Mouse (Mus musculus) left cerebral cortex, adult 9 months (tissue): ENCODE measurements around the gene Lhfpl3.

Experiments used
- DNase-seq, 2 experiments: peaks; one replicate each; pipeline ENCODE4 v3.0.0; 2022; ENCODE audit warnings: low spot score in 2 of 2

Lhfpl3 gene

GRCm38 (mm10) chr5:22926171-22926570, 180.3 kb downstream of the Lhfpl3 start:
- no peak for DNase-seq

- no peak for DNase-seq
Measured at GRCm38 (mm10) chr5:22928746-22929145, 182.9 kb downstream of the Lhfpl3 start.

GRCm38 (mm10) chr5:22943306-22943705, 197.4 kb downstream of the Lhfpl3 start:
- no peak for DNase-seq

GRCm38 (mm10) chr5:22963300-22963699, 217.4 kb downstream of the Lhfpl3 start:
- DNase-seq, result no peak

DNA sequence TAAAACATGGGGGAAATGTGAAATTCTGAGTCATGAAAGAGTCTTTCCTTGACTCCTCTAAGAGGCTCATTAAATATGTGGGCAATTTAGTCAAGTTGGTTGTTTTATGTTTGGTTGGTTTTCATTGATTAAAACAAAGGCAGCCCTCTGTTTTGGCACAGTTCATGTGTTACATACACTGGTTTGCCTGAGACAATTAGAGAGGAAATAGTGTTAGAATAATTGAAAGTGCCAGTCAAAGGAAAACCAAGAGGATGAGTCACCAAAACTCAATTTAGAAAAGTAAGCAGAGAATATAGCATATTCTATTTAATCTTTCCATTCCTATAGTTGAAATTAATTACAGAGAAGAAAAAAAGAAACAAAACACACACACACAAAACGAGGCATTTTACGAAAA, 240.9 kb downstream of the Lhfpl3 start:
- DNase-seq, result no peak

GRCm38 (mm10) chr5:22999811-23000210, 254.0 kb downstream of the Lhfpl3 start:
- DNase-seq, result no peak

DNA sequence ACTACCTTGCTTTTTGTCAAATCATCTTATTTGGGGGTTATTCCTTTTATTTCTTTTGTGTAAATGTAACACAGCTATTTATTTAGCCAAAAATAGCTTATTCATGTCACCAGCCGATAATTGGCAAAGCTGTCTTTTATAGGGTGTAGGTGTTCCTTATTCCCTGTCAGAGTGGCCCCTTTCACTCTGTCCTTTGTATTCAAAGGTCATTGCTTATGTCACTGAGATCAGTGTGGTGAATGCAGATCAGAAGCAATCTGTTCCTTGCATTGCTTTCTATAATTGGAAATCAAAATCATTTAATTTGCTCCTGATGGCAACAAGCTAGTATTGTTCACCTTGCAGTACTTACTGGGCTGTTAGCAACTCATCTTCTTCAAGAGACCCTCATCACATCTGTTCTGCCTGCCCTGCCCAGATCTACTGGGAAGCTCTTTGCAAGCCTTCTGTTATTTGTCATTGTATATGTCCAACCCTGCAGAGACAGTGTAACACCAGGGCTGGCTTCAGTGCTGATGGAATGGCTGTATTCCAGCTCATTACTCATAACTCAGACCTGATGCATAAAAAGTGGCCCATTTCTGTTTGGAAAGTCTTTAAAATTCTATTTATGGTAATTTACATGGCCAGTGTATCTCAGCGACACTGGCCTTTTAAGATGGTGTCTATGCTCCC, 257.4 kb downstream of the Lhfpl3 start:
- no peak for DNase-seq

GRCm38 (mm10) chr5:23006207-23006606, 260.3 kb downstream of the Lhfpl3 start:
- DNase-seq, result no peak

- DNase-seq, result no peak
Measured at GRCm38 (mm10) chr5:23010460-23010859, 264.6 kb downstream of the Lhfpl3 start.

DNA sequence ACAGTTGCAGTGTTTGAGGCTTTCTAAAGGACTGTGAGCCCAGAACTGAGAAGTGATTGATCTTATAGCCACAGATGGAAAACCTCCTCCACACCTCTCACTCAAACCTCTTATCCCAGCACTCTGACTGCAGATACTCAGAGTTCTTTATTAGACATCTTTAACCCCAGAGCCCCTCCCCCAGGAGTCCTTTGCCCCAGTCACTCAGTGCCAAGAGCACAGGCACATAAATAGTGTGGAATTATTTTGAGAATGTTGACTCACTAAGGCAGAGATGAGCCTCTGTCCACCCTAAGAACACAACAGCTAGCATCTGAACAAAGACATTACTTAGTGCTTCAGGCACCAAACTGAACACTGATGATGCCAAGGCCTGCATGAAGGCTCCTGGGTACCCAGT, 268.1 kb downstream of the Lhfpl3 start:
- DNase-seq, result no peak

GRCm38 (mm10) chr5:23015587-23016335, 269.9 kb downstream of the Lhfpl3 start:
- no peak for DNase-seq

DNA sequence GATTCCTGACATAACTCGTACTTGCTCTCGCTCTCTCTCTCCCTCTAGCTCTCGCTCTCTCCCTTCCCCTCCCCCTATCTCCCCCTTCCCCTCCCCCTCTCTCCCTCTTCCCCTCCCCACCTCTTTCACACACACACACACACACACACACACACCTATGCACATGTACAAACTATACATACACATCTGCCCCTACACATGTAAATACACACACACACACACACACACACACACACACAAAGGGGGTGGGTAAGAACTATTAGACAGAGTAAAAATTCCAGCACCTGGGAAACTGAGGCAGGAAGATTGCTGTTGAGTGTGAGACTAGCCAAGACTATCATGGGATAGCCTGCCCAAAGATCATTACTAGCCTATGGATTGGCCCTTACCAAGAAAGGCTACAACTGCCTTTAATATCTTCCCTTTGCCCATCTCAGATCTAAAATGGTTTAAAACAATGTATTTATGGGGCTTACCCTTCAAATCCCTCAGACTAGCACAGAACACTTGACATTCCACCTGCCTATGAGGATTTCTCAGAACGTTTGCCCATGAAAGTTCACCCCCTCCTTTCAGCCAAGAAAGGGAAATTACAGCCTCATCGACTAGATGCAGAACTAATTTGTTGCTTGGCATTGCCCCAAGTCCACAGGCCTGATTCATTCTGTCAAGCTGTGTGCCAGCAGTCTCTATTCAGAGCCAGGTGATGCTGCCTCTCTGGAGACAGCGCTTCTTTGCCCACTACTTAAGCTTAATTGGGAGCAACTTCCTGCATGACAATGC, 289.3 kb downstream of the Lhfpl3 start:
- peak in 1 of 2 experiments; percentile 19 for DNase-seq

DNA sequence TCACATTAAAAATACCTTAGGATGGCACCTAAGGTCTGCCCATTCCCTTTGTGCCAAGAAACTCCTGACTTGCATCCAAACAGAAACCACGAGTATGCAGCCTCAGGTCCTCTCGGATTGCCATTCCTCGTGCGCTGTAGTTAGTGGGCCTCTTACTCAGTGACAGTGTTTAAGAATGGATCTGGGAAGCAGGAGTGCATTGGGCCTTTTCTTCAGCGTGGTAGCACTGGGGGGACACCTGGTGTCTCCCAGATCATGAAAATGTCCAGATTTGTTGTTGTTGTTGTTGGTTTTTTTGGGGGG, 289.8 kb downstream of the Lhfpl3 start:
- no peak for DNase-seq

GRCm38 (mm10) chr5:23040429-23040828, 294.6 kb downstream of the Lhfpl3 start:
- no peak for DNase-seq

- no peak for DNase-seq
Measured at GRCm38 (mm10) chr5:23042862-23043261, 297.0 kb downstream of the Lhfpl3 start.

- DNase-seq, result no peak
Measured at GRCm38 (mm10) chr5:23049083-23049663, 303.3 kb downstream of the Lhfpl3 start.

- DNase-seq, result no peak
Measured at GRCm38 (mm10) chr5:23051458-23051857, 305.6 kb downstream of the Lhfpl3 start.

GRCm38 (mm10) chr5:23094894-23095293, 349.0 kb downstream of the Lhfpl3 start:
- no peak for DNase-seq

DNA sequence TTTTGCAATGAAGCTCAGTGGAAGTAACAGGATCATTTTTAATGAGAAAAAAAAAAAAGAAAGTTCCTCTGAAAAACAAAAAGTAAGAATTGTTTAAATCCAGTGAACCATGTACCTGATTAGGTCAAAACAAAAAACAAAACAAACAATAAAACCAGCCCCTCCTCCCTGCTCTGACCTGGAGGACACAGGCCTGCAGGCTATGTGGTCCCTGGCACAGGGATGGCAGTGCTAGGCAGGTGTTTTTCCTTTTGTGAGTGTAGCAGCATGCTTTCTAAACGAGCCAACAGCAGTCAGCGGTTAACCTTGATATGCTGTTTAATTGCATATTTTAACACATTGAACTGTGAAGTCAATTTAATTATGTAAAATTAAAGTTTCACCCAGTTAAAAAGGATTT, 360.7 kb downstream of the Lhfpl3 start:
- no peak for DNase-seq

DNA sequence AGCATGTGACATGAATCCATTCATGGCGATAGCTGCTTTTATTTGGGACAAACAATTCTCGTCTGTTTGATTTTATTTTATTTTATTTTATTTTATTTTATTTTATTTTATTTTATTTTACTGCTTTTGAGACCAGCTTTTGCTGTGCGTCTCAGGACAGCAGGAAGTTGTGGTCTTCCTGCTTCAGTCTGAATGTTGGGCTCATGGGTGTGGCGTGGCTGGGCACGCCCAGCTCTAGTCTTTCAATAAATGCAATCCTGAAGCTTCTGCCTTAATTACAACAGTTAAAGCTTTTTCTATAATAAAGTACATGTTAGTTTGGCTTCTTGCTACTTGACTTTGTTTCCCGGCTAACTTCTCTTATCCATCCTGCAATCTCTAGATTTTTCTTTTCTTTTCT, 365.4 kb downstream of the Lhfpl3 start:
- DNase-seq, result no peak

DNA sequence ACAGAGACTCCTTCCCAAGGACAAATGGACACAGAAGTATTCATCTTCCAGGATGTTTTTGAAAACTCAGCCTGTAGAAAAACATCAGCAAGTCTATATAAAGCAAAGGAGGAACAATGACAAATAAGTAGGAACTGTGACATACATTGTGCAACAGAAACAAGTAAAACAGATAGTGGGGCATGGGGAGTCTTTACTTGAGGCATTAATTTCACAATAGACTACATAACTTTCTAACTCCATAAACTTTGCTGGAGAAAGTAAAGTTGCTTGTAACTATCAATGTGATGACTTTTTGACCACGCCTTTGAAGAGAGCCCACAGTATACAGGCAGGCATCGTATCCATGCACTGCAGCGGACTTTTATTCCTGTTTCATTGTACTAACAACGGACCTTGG, 368.4 kb downstream of the Lhfpl3 start:
- no peak for DNase-seq

DNA sequence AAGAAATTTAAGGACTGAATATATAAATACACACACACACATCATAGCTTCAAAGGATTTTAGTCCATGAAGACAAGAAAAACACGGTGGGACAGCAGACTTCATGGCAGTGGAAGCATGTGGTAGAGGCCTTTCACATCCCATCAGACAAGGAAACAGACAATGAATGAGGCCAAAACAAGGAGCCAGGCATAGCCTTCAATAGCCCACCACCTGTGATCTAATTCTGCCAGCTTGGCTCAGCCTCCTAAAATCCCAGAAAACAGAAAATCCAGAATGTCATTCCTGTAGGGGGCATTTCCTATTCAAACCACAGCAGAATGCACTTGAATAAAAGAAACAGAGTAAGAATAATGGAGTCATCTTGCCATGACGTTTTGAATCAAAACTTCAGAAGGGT, 381.0 kb downstream of the Lhfpl3 start:
- no peak for DNase-seq
